Mouse (Mus musculus) brown adipose tissue, adult 24 weeks (tissue): ENCODE data around the gene Pknox1. TPM values are rescaled to one million over a fixed set of nuclear protein-coding genes. Genes with fewer than 3 reads are reported as not detected.

Experiments used
- H3K27ac ChIP-seq: fragments of 200-500 bp; replicated peaks from 2 replicates; pipeline ENCODE4 v1.5.1; 2012; ENCODE audit warnings: low read depth, mild to moderate bottlenecking, low read length
- H3K4me1 ChIP-seq: fragments of 200-500 bp; 2 replicates; pipeline ENCODE4 v1.6.1; 2012; ENCODE audit warnings: low read length, mixed read lengths; ENCODE audit not compliant: control insufficient read depth, insufficient read depth, insufficient read length
- H3K4me3 ChIP-seq: fragments of 200-500 bp; 2 replicates; pipeline ENCODE4 v1.5.1; 2012; ENCODE audit warnings: low read depth, mild to moderate bottlenecking, low read length, moderate library complexity; ENCODE audit not compliant: insufficient read depth
- polyA plus RNA-seq: library from polyadenylated mRNA; stranded (reverse); fragments of >200 nt; gene quantifications from 2 replicates; pipeline ENCODE4 v1.2.4, GENCODE M21; 2012; ENCODE audit not compliant: missing spikeins, insufficient read depth, insufficient read length

The Pknox1 gene
- polyA plus RNA-seq, 1 experiment = 7.0 TPM

GRCm38 (mm10) chr17:31566276-31566675 lies 1.7 kb downstream of the Pknox1 start:
- peak overlapping the region; percentile 27; the same call in 1 of the 2 replicates for H3K4me3 ChIP-seq
- H3K4me1 ChIP-seq = peaks cover 19% of the 10 kb centered on the region
- no peak overlapping the region for H3K27ac ChIP-seq

- peaks cover 19% of the 10 kb centered on the region for H3K4me1 ChIP-seq
- H3K27ac ChIP-seq = no peak overlapping the region
- H3K4me3 ChIP-seq = no peak overlapping the region
Measured at GRCm38 (mm10) chr17:31569756-31570155, 5.2 kb downstream of the Pknox1 start.

- no peak overlapping the region for H3K27ac ChIP-seq
- no peak overlapping the region for H3K4me3 ChIP-seq
- H3K4me1 ChIP-seq = peaks cover 19% of the 10 kb centered on the region
Measured at GRCm38 (mm10) chr17:31570321-31570925, 5.9 kb downstream of the Pknox1 start.

- H3K27ac ChIP-seq = no peak overlapping the region
- no peak overlapping the region for H3K4me3 ChIP-seq
- peaks cover 11% of the 10 kb centered on the region for H3K4me1 ChIP-seq
Measured at GRCm38 (mm10) chr17:31571689-31572088, 7.2 kb downstream of the Pknox1 start.

GRCm38 (mm10) chr17:31574662-31575061 lies 10.1 kb downstream of the Pknox1 start:
- Histone ChIP-seq H3K4me1 (peaks cover 2% of the 10 kb centered on the region; the same call in 1 of the 2 replicates), H3K4me3 (no peak overlapping the region), H3K27ac (no peak overlapping the region)

- H3K4me1 ChIP-seq = no peaks in the 10 kb centered on the region
- no peak overlapping the region for H3K4me3 ChIP-seq
- no peak overlapping the region for H3K27ac ChIP-seq
Measured at GRCm38 (mm10) chr17:31576394-31577175, 12.1 kb downstream of the Pknox1 start.

- Histone ChIP-seq H3K27ac (no peak overlapping the region), H3K4me3 (no peak overlapping the region), H3K4me1 (no peaks in the 10 kb centered on the region)
Measured at GRCm38 (mm10) chr17:31580344-31580743, 15.8 kb downstream of the Pknox1 start.

GRCm38 (mm10) chr17:31583185-31583584 lies 18.7 kb downstream of the Pknox1 start:
- Histone ChIP-seq H3K27ac (no peak overlapping the region), H3K4me1 (no peaks in the 10 kb centered on the region), H3K4me3 (no peak overlapping the region)

GRCm38 (mm10) chr17:31583781-31584180 lies 19.2 kb downstream of the Pknox1 start:
- Histone ChIP-seq H3K4me3 (no peak overlapping the region), H3K27ac (no peak overlapping the region), H3K4me1 (no peaks in the 10 kb centered on the region)

GRCm38 (mm10) chr17:31588115-31588514 lies 23.6 kb downstream of the Pknox1 start:
- no peaks in the 10 kb centered on the region for H3K4me1 ChIP-seq
- H3K27ac ChIP-seq = no peak overlapping the region
- H3K4me3 ChIP-seq = no peak overlapping the region

- Histone ChIP-seq H3K4me3 (no peak overlapping the region), H3K27ac (no peak overlapping the region), H3K4me1 (no peaks in the 10 kb centered on the region)
Measured at GRCm38 (mm10) chr17:31588726-31589125, 24.2 kb downstream of the Pknox1 start.

- Histone ChIP-seq H3K4me1 (no peaks in the 10 kb centered on the region), H3K27ac (no peak overlapping the region), H3K4me3 (no peak overlapping the region)
Measured at GRCm38 (mm10) chr17:31590846-31591245, 26.3 kb downstream of the Pknox1 start.

- peak overlapping the region; percentile 47; the same call in 1 of the 2 replicates for H3K27ac ChIP-seq
- H3K4me1 ChIP-seq = peaks cover 4% of the 10 kb centered on the region; the same call in 1 of the 2 replicates
- H3K4me3 ChIP-seq = no peak overlapping the region
Measured at GRCm38 (mm10) chr17:31594590-31594989, 30.1 kb downstream of the Pknox1 start.

GRCm38 (mm10) chr17:31595077-31595476 lies 30.5 kb downstream of the Pknox1 start:
- Histone ChIP-seq H3K4me1 (peaks cover 4% of the 10 kb centered on the region; the same call in 1 of the 2 replicates), H3K4me3 (no peak overlapping the region), H3K27ac (no peak overlapping the region)

GRCm38 (mm10) chr17:31597957-31598356 lies 33.4 kb downstream of the Pknox1 start:
- no peak overlapping the region for H3K27ac ChIP-seq
- no peak overlapping the region for H3K4me3 ChIP-seq
- peaks cover 4% of the 10 kb centered on the region; the same call in 1 of the 2 replicates for H3K4me1 ChIP-seq

- Histone ChIP-seq H3K27ac (no peak overlapping the region; the same call in 1 of the 2 replicates), H3K4me1 (peaks cover 4% of the 10 kb centered on the region; the same call in 1 of the 2 replicates), H3K4me3 (no peak overlapping the region)
Measured at GRCm38 (mm10) chr17:31598593-31598992, 34.1 kb downstream of the Pknox1 start.
